8 mouse cellular contexts compared by ENCODE assay signal in genomic region chr10:77582285-77582618, GRCm38 (mm10). TPM values are rescaled to one million over a fixed set of nuclear protein-coding genes. Genes with fewer than 3 reads are reported as not detected.
DNase-seq lines count a peak whose midpoint lies in the region; ATAC-seq and TF ChIP-seq lines count a peak whose summit lies in the region.

No protein-coding gene starts in this region.

- peak; percentile 34 for DNase-seq in adrenal gland, postnatal 14 days
- DNase-seq in adrenal gland, adult 2 months = no peak
- peak; percentile 19 for DNase-seq in thymus, adult 2 months
- DNase-seq in thymus, postnatal 0 days (ENCODE audit: low spot score) = no peak
- peak; percentile 87 for DNase-seq in yolk sac, embryonic 10.5 days (ENCODE audit: low spot score)
- DNase-seq in layer of hippocampus, adult 11-12 months (ENCODE audit: low spot score) = no peak
- DNase-seq in frontal cortex, postnatal 14 days (ENCODE audit: low spot score in 2 of 2) = no peak

- peaks cover 17% of the 10 kb centered on the region for H3K4me1 ChIP-seq in thymus, adult 2 months (replicated peaks; ENCODE audit: control insufficient read depth, insufficient read depth, low read length)
- peaks cover 62% of the 10 kb centered on the region for H3K4me1 ChIP-seq in liver, embryonic 12.5 days

- no peak for TF ChIP-seq CTCF in thymus, adult 2 months (IDR thresholded peaks at IDR 0.05; ENCODE audit: borderline replicate concordance, control insufficient read depth, extremely low read depth, insufficient read depth, low read length, poor library complexity)

- peak overlapping the region; percentile 63 for H3K4me3 ChIP-seq in thymus, adult 2 months (ENCODE audit: control insufficient read depth, insufficient read depth, low read length)
- peak overlapping the region; percentile 75 for H3K4me3 ChIP-seq in liver, embryonic 12.5 days

- no peak for TF ChIP-seq POLR2A in thymus, adult 2 months (IDR thresholded peaks at IDR 0.05; ENCODE audit: control insufficient read depth, extremely low read depth, insufficient read depth, low read length, poor library complexity)

- peak; percentile 16 for ATAC-seq in liver, embryonic 12.5 days

- H3K27me3 ChIP-seq in thymus, adult 2 months (ENCODE audit: control insufficient read depth, insufficient read depth, low read length) = no peaks in the 10 kb centered on the region
- no peaks in the 10 kb centered on the region for H3K27me3 ChIP-seq in liver, embryonic 12.5 days (replicated peaks)

- peak overlapping the region; percentile 81 for H3K9ac ChIP-seq in liver, embryonic 12.5 days

- peak overlapping the region; percentile 96 for H3K4me2 ChIP-seq in liver, embryonic 12.5 days

- H3K9me3 ChIP-seq in liver, embryonic 12.5 days (replicated peaks) = no peaks in the 10 kb centered on the region

- 12% methylated on average over 8 of the region's 8 CpGs for WGBS in thymus, adult 2 months
- 8% methylated on average over 8 of the region's 8 CpGs for WGBS in liver, embryonic 12.5 days (ENCODE audit: insufficient replicate concordance)

- H3K36me3 ChIP-seq in thymus, adult 2 months (ENCODE audit: control insufficient read depth, insufficient read depth, low read length) = no peaks in the 10 kb centered on the region
- H3K36me3 ChIP-seq in liver, embryonic 12.5 days = peaks cover 19% of the 10 kb centered on the region

- H3K27ac ChIP-seq in thymus, adult 2 months (ENCODE audit: control insufficient read depth, insufficient read depth, low read length) = no peak overlapping the region
- H3K27ac ChIP-seq in liver, embryonic 12.5 days = peak overlapping the region; percentile 97

RNA-seq across cellular contexts. Expression of gene Pttg1ip, which starts 0.7 kb away (rescaled TPM):
- total RNA-seq in adrenal gland, postnatal 14 days (2021) = 168 and 172 TPM in 2 replicates
- total RNA-seq in adrenal gland, adult 2 months (2021) = 100 to 1,000 TPM; 174 to 202 TPM
- 127 and 165 TPM in 2 replicates for polyA plus RNA-seq in adrenal gland, adult 2 months (2012; rRNA removed)
- 103 and 129 TPM in 2 replicates for polyA plus RNA-seq in thymus, adult 2 months (2012; rRNA removed)
- polyA plus RNA-seq in thymus, postnatal 0 days (2015; fragmentation: Nextera tagmentation; extraction: Ambion mirVana) = 79.8 and 85.6 TPM in 2 replicates
- 68.8 and 72.8 TPM in 2 replicates for polyA plus RNA-seq in liver, embryonic 12.5 days (2016; fragmentation: Nextera tagmentation; extraction: Ambion mirVana)

RNA-seq across cellular contexts. Expression of gene Sumo3, which starts 23.6 kb away (rescaled TPM):
- total RNA-seq in adrenal gland, postnatal 14 days (2021) = 93.0 and 111 TPM in 2 replicates
- 100 to 1,000 TPM in 1 of 2 experiments, 10 to 100 TPM in 1; 97.7 to 104 TPM for total RNA-seq in adrenal gland, adult 2 months (2021)
- polyA plus RNA-seq in adrenal gland, adult 2 months (2012; rRNA removed) = 83.8 and 91.1 TPM in 2 replicates
- polyA plus RNA-seq in thymus, adult 2 months (2012; rRNA removed) = 236 and 248 TPM in 2 replicates
- 251 and 259 TPM in 2 replicates for polyA plus RNA-seq in thymus, postnatal 0 days (2015; fragmentation: Nextera tagmentation; extraction: Ambion mirVana)
- polyA plus RNA-seq in liver, embryonic 12.5 days (2016; fragmentation: Nextera tagmentation; extraction: Ambion mirVana) = 138 and 146 TPM in 2 replicates

RNA-seq across cellular contexts. Expression of gene Gm49325, which starts 23.7 kb away (rescaled TPM):
- total RNA-seq in adrenal gland, postnatal 14 days (2021) = 23.6 and 31.5 TPM in 2 replicates
- 10 to 100 TPM; 27.5 to 28.5 TPM for total RNA-seq in adrenal gland, adult 2 months (2021)
- polyA plus RNA-seq in adrenal gland, adult 2 months (2012; rRNA removed) = not detected in 2 replicates
- polyA plus RNA-seq in thymus, adult 2 months (2012; rRNA removed) = not detected in 2 replicates
- polyA plus RNA-seq in thymus, postnatal 0 days (2015; fragmentation: Nextera tagmentation; extraction: Ambion mirVana) = 9.2 and 23.4 TPM in 2 replicates
- 5.1 TPM in 1 of 2 replicates, not detected in the other for polyA plus RNA-seq in liver, embryonic 12.5 days (2016; fragmentation: Nextera tagmentation; extraction: Ambion mirVana)

RNA-seq across cellular contexts. Expression of gene Ube2g2, which starts 39.8 kb away (rescaled TPM):
- total RNA-seq in adrenal gland, postnatal 14 days (2021) = 49.8 and 50.2 TPM in 2 replicates
- total RNA-seq in adrenal gland, adult 2 months (2021) = 10 to 100 TPM; 50.0 to 55.0 TPM
- 27.9 and 37.4 TPM in 2 replicates for polyA plus RNA-seq in adrenal gland, adult 2 months (2012; rRNA removed)
- 52.0 and 52.6 TPM in 2 replicates for polyA plus RNA-seq in thymus, adult 2 months (2012; rRNA removed)
- 67.9 and 69.8 TPM in 2 replicates for polyA plus RNA-seq in thymus, postnatal 0 days (2015; fragmentation: Nextera tagmentation; extraction: Ambion mirVana)
- 55.7 and 59.9 TPM in 2 replicates for polyA plus RNA-seq in liver, embryonic 12.5 days (2016; fragmentation: Nextera tagmentation; extraction: Ambion mirVana)

RNA-seq across cellular contexts. Expression of gene Itgb2, which starts 52.2 kb away (rescaled TPM):
- total RNA-seq in adrenal gland, postnatal 14 days (2021) = 5.8 and 16.0 TPM in 2 replicates
- total RNA-seq in adrenal gland, adult 2 months (2021) = 1 to 10 TPM; 9.5 to 9.8 TPM
- polyA plus RNA-seq in adrenal gland, adult 2 months (2012; rRNA removed) = 5.1 and 7.4 TPM in 2 replicates
- 304 and 334 TPM in 2 replicates for polyA plus RNA-seq in thymus, adult 2 months (2012; rRNA removed)
- polyA plus RNA-seq in thymus, postnatal 0 days (2015; fragmentation: Nextera tagmentation; extraction: Ambion mirVana) = 121 and 126 TPM in 2 replicates
- polyA plus RNA-seq in liver, embryonic 12.5 days (2016; fragmentation: Nextera tagmentation; extraction: Ambion mirVana) = 13.5 and 13.9 TPM in 2 replicates

Comparison
In these comparisons a context has a peak if more than half of its experiments do, and no peak if none do; other contexts are left out.
1. DNase-seq: peak in adrenal gland, postnatal 14 days (single experiment), thymus, adult 2 months (single experiment) and yolk sac, embryonic 10.5 days (single experiment); none in adrenal gland, adult 2 months (single experiment), thymus, postnatal 0 days (single experiment), layer of hippocampus, adult 11-12 months (single experiment) and frontal cortex, postnatal 14 days (0 of 2).